Mouse (Mus musculus) intestine, embryonic 15.5 days (tissue): ENCODE measurements around the gene Fndc8. TPM values are rescaled to one million over a fixed set of nuclear protein-coding genes. Genes with fewer than 3 reads are reported as not detected.

ENCODE experiments used
- ATAC-seq: fragments of 200-750 bp; cut with Nextera tagmentation; 2 replicates; pipeline ENCODE4 v1.8.0; 2017; ENCODE audit warnings: moderate TSS enrichment, moderate library complexity
- H3K27ac ChIP-seq: fragments of 300-500 bp; sonication (generic); 2 replicates; pipeline ENCODE4 v1.5.1; 2015; ENCODE audit warnings: mild to moderate bottlenecking, inconsistent platforms
- H3K27me3 ChIP-seq: fragments of 300-500 bp; sonication (generic); replicated peaks from 2 replicates; pipeline ENCODE4 v1.6.1; 2015; ENCODE audit warnings: inconsistent platforms
- H3K36me3 ChIP-seq: fragments of 300-500 bp; sonication (generic); 2 replicates; pipeline ENCODE4 v1.6.1; 2015; ENCODE audit warnings: inconsistent platforms
- H3K4me1 ChIP-seq: fragments of 300-500 bp; sonication (generic); replicated peaks from 2 replicates; pipeline ENCODE4 v1.6.1; 2015; ENCODE audit warnings: inconsistent platforms
- H3K4me2 ChIP-seq: fragments of 300-500 bp; sonication (generic); replicated peaks from 2 replicates; pipeline ENCODE4 v1.6.1; 2015; ENCODE audit warnings: mild to moderate bottlenecking, inconsistent platforms
- H3K4me3 ChIP-seq: fragments of 300-500 bp; sonication (generic); replicated peaks from 2 replicates; pipeline ENCODE4 v1.5.1; 2015; ENCODE audit warnings: inconsistent platforms
- H3K9ac ChIP-seq: fragments of 300-500 bp; sonication (generic); 2 replicates; pipeline ENCODE4 v1.6.1; 2015; ENCODE audit warnings: inconsistent platforms
- H3K9me3 ChIP-seq: fragments of 300-500 bp; sonication (generic); 2 replicates; pipeline ENCODE4 v1.6.1; 2016; ENCODE audit warnings: inconsistent platforms
- WGBS: fragments of 180-500 bp; shearing (Covaris S2); methylation state at CpG from one replicate; pipeline ENCODE4 v1.1.7; 2015; 5-methylcytosine and 5-hydroxymethylcytosine counted together
- polyA plus RNA-seq: library from polyadenylated mRNA; unstranded; fragments of >200 nt; fragmentation: Nextera tagmentation; extraction: Ambion mirVana; gene quantifications from 2 replicates; pipeline ENCODE4 v1.2.1, GENCODE M21; 2015

Fndc8 gene
- polyA plus RNA-seq, 1 experiment from 2014 or later, result 0.23 TPM

DNA sequence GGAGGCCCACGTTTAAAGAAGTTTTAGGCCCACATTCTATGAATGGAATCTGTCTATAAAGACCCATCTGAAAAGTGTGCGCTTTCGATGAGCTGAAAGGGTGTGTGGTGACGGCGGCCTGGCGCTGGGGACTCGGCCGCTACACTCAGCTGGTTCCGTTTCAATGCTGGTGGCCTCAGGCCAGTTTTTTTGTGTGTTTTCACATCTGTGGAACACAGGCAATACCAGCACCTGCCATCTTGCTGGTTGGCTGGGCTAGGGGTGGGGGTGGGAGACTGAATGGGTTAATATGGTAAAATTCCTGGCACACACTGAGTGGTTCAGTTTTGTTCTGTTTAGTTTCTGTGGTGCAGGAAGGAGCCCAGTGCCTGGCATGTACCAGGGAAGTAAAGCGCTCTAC lies 35.9 kb upstream of the Fndc8 start:
- Histone ChIP-seq H3K36me3 (no peaks in the 10 kb centered on the region), H3K4me3 (no peak overlapping the region), H3K4me2 (no peak overlapping the region), H3K9ac (no peak overlapping the region), H3K4me1 (0 out of 2 replicates have a peak, but pooled peaks cover 2% of the 10 kb centered on the region), H3K27ac (no peak overlapping the region), H3K9me3 (no peaks in the 10 kb centered on the region), H3K27me3 (no peaks in the 10 kb centered on the region)
- 78% methylated on average over 10 of the region's 10 CpGs for WGBS
- no peak for ATAC-seq

DNA sequence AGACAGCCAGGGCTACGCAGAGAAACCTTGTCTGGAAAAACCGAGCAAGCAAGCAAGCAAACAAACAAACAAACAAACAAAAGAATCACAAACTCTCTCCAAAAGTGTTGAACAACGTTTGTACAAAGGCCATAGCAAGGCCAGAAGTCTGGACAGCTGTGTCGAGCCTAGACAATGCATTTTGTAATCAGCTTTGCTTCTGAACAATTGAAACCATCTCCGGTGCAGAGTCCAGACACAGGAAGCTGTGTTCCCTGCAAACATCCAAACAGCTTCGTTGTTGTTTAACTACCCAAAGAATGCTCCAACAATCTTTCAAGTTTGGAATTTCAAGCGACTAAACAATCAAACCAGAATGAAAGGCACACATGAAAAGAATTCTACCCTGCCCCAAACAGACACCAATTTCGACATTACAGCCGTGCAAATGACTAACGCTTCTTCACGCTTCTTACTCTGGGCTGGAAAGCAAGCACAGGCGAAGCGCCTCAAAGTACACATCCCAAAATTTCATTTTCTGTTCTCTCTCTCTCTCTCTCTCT lies 34.5 kb upstream of the Fndc8 start:
- Histone ChIP-seq H3K9ac (no peak overlapping the region), H3K4me1 (peaks cover 10% of the 10 kb centered on the region; the same call in 1 of the 2 replicates), H3K4me3 (no peak overlapping the region), H3K36me3 (no peaks in the 10 kb centered on the region), H3K4me2 (no peak overlapping the region), H3K27me3 (no peaks in the 10 kb centered on the region), H3K27ac (no peak overlapping the region), H3K9me3 (no peaks in the 10 kb centered on the region)
- 71% methylated on average over 13 of the region's 13 CpGs for WGBS
- ATAC-seq, result no peak

DNA sequence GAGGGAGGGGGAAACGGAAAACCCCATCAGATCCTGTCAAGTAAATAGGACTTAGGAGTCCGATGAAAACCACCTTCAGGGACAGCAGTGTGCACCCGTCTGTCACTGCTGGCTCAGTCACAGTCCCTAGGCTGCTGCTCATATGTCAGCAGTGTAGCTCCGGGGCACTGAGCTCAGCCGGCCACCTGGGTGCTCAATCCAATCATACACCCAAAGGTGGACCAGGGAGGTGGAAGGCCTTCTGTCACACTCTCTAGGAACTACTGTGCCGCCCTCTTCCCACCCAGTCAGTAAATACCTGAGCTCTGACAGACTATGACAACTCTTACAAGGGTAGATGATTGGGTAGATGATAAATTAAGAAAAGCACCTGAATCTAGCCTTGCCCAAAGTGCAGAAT lies 31.2 kb upstream of the Fndc8 start:
- WGBS, result 90% methylated on average over 6 of the region's 6 CpGs
- Histone ChIP-seq H3K4me1 (peaks cover 11% of the 10 kb centered on the region; the same call in 1 of the 2 replicates), H3K4me2 (no peak overlapping the region), H3K4me3 (no peak overlapping the region), H3K27ac (no peak overlapping the region), H3K36me3 (no peaks in the 10 kb centered on the region), H3K9ac (no peak overlapping the region), H3K9me3 (no peaks in the 10 kb centered on the region), H3K27me3 (no peaks in the 10 kb centered on the region)
- ATAC-seq, result no peak

DNA sequence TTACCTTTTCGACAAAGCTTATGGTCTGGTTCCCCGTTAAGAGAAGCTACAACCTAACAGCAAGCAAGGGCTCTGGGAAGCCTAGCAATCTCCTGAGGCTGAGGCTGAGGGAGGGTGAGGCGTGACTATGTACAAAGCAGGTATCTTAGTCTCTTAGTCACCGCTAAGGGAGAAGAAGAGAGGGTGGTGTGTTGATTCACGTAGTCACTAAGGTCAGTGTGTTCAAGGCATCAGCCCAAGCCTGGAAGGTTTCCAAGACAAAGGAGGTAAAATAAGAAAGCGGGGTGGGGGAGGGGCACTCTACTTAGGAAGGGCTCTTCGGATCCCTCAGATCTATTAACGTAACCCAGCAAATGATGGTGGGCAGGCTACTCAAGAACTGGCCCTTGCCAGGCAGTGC lies 30.4 kb upstream of the Fndc8 start:
- H3K4me2 ChIP-seq, result no peak overlapping the region
- H3K4me3 ChIP-seq, result no peak overlapping the region
- no peaks in the 10 kb centered on the region for H3K36me3 ChIP-seq
- 69% methylated on average over 8 of the region's 8 CpGs for WGBS
- H3K27me3 ChIP-seq, result no peaks in the 10 kb centered on the region
- H3K9ac ChIP-seq, result no peak overlapping the region
- H3K9me3 ChIP-seq, result no peaks in the 10 kb centered on the region
- H3K27ac ChIP-seq, result no peak overlapping the region
- ATAC-seq, result peak; percentile 56
- peaks cover 11% of the 10 kb centered on the region; the same call in 1 of the 2 replicates for H3K4me1 ChIP-seq

DNA sequence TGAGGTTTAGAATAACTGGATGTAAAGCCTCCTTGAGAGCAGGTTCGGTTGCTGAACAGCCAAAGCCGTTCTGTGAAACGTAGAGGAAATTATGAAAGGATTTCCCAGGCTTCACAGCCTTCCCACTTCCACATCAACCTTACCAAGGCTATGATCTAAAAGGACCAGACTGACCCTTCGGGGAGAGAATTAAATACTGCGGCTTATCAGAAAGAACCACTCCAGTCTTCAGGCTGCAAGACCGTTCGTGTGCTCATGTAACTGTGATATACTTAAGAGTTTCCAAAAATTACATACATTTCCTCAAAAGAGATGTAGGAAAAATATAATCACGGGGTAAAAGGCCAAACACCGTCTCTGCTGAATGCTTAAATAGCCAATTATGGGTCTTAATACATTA lies 29.3 kb upstream of the Fndc8 start:
- no peaks in the 10 kb centered on the region for H3K27me3 ChIP-seq
- no peak for ATAC-seq
- no peak overlapping the region for H3K27ac ChIP-seq
- no peaks in the 10 kb centered on the region for H3K9me3 ChIP-seq
- no peak overlapping the region for H3K9ac ChIP-seq
- WGBS, result 87% methylated on average over 9 of the region's 9 CpGs
- peaks cover 11% of the 10 kb centered on the region; the same call in 1 of the 2 replicates for H3K4me1 ChIP-seq
- no peak overlapping the region for H3K4me2 ChIP-seq
- H3K4me3 ChIP-seq, result no peak overlapping the region
- no peaks in the 10 kb centered on the region for H3K36me3 ChIP-seq

DNA sequence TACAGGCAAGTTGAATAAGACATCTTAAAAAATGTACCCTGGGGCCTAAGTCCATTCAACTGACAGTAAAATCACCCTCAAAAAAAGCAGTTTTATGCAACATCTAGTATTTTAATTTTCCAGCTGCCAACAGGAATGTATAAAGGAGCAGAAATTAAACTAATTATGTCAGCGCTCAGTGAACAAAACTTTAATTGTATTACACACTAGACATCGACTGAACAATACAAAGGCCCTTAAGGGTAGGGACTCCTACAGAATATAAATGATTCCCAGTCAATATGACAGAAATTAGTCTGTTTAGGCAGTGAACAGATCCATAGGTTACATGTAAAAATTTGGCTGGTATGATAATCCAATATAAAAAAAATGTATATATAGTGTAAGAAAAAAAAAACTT lies 28.9 kb upstream of the Fndc8 start:
- WGBS, result 80% methylated on average over 2 of the region's 2 CpGs
- Histone ChIP-seq H3K9ac (no peak overlapping the region), H3K4me3 (no peak overlapping the region), H3K27me3 (no peaks in the 10 kb centered on the region), H3K4me1 (peaks cover 11% of the 10 kb centered on the region; the same call in 1 of the 2 replicates), H3K9me3 (no peaks in the 10 kb centered on the region), H3K36me3 (no peaks in the 10 kb centered on the region), H3K27ac (no peak overlapping the region), H3K4me2 (no peak overlapping the region)
- ATAC-seq, result no peak

DNA sequence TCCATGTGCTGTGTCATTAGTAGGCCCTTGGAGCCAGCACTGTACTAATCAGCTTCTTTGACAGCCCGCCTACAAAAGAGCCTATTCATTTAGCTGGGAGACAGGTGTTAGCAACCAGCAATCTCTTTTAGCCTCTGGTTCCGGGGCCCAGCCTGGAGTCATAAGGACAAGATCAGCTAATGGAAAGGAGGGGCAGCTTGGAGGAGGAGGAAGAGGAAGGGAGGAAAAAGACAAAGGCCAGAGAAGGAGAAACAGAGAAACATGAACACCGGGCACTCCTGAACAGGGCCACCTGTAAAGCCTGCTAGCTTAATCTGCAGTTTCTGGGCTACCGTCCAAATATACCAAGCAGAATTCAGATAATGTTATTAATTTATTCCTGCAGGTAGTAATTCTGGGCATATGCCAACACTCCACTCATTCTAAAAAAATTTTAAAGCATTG lies 28.4 kb upstream of the Fndc8 start:
- 58% methylated on average over 4 of the region's 4 CpGs for WGBS
- Histone ChIP-seq H3K27ac (no peak overlapping the region), H3K27me3 (no peaks in the 10 kb centered on the region), H3K4me2 (no peak overlapping the region), H3K36me3 (no peaks in the 10 kb centered on the region), H3K4me3 (no peak overlapping the region), H3K9ac (no peak overlapping the region), H3K4me1 (peaks cover 11% of the 10 kb centered on the region; the same call in 1 of the 2 replicates), H3K9me3 (no peaks in the 10 kb centered on the region)
- peak; percentile 83 for ATAC-seq

DNA sequence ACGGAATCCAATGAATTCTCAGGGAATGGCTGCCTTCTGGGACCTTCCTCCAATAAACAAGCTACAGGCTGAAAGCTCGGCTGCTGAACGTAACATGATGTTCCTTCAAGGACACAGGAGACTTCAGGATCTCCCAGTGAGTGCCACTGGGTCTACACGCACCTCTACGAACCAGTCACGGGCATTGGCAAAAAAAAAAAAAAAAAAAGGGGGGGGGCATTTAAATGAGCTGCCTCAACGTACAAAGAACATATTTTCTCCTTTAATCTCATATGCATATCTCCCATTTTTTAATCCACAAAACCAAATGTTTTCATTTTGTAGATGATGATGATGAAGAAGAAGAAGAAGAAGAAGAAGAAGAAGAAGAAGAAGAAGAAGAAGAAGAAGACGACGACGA lies 26.0 kb upstream of the Fndc8 start:
- Histone ChIP-seq H3K4me3 (no peak overlapping the region), H3K36me3 (no peaks in the 10 kb centered on the region), H3K27me3 (no peaks in the 10 kb centered on the region), H3K27ac (no peak overlapping the region), H3K9me3 (no peaks in the 10 kb centered on the region), H3K4me2 (no peak overlapping the region), H3K4me1 (peaks cover 11% of the 10 kb centered on the region; the same call in 1 of the 2 replicates), H3K9ac (no peak overlapping the region)
- 82% methylated on average over 10 of the region's 10 CpGs for WGBS
- no peak for ATAC-seq

DNA sequence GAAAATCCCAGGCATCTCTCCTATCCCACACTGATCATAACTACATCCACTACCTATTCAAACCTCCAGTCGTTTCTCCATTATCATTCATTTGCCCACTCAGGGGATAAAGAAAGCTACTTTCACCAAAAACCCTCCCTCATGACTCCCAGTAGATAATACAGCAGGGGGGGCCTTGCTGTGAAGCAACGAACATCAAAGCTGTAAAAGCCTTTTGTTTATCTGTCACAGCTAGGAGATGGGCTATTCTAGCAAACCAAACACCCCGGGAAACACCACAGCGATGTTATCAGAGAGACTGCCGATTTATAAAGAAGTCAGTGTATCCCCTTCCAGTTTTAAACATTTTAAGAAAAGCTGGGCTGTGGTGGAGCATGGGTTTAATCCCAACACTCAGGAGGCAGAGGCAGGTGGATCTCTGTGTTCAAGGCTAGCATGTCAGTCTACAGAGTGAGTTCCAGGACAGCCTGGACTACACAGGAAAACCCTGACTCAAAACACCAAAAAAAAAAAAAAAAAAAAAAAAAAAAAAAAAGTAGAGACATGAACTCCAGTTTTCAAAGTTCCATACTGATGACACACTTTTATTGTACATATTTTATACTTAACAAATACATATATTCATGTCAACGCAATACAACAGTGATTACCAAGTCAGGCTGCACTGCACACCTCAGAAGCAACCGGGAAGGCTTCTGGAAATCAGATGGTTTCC lies 24.9 kb upstream of the Fndc8 start:
- no peak overlapping the region for H3K9ac ChIP-seq
- H3K4me2 ChIP-seq, result no peak overlapping the region
- H3K4me1 ChIP-seq, result peaks cover 3% of the 10 kb centered on the region; the same call in 1 of the 2 replicates
- no peak for ATAC-seq
- H3K36me3 ChIP-seq, result no peaks in the 10 kb centered on the region
- H3K27ac ChIP-seq, result no peak overlapping the region
- WGBS, result 37% methylated on average over 7 of the region's 7 CpGs
- H3K9me3 ChIP-seq, result no peaks in the 10 kb centered on the region
- no peaks in the 10 kb centered on the region for H3K27me3 ChIP-seq
- no peak overlapping the region for H3K4me3 ChIP-seq

DNA sequence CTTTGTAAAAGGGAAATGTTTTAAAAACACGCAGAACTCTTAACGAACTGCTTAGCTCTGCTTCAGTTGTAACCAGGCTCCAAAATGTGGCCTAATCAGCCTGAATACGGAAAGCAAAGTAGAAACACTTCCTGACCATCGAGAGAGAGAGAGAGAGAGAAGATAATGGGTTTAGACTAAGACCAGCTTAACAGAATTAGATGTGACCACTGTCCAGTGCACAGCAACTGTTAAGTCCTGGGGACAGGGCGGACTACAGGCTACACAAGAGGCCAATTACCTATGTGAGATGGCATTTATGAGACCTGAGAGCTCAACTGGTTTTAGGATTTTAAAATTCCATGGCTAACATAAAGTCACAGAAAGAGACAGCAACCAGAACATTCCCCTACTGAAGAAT lies 24.0 kb upstream of the Fndc8 start:
- Histone ChIP-seq H3K4me1 (0 out of 2 replicates have a peak, but pooled peaks cover 3% of the 10 kb centered on the region), H3K36me3 (no peaks in the 10 kb centered on the region), H3K4me3 (no peak overlapping the region), H3K9me3 (no peaks in the 10 kb centered on the region), H3K4me2 (no peak overlapping the region), H3K27me3 (no peaks in the 10 kb centered on the region), H3K9ac (no peak overlapping the region), H3K27ac (no peak overlapping the region)
- no peak for ATAC-seq
- 80% methylated on average over 5 of the region's 5 CpGs for WGBS

DNA sequence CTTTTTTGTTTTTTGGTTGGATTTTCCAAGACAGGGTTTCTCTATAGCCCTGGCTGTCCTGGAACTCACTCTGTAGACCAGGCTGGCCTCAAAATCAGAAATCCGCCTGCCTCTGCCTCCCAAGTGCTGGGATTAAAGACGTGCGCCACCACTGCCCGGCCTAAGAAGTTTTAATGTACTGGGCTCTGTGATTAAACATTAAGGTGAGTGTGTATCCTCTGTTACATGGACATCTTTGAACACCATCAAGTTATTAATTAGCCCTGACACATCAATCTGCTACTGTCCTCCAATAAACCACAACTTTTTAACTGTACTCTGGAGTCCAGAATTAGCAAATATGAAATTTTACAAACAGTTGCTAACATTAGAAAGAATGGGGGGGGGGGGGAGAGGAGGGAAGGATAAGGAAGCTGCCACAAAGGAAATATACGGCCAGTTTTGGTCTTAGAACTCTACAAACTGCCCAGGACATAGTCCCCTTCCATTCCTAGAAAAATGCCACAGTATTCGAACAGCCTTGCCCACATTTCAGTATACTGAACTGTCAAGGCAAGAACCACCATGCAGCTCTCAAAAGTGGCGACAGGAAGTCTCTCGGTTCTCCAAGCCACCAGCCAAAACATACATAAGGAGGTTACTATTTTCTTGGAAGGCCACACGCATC lies 22.3 kb upstream of the Fndc8 start:
- Histone ChIP-seq H3K27me3 (no peaks in the 10 kb centered on the region), H3K4me1 (no peaks in the 10 kb centered on the region), H3K9me3 (no peaks in the 10 kb centered on the region), H3K36me3 (no peaks in the 10 kb centered on the region), H3K4me3 (peak overlapping the region; percentile 93), H3K9ac (peak overlapping the region; percentile 88; the same call in 1 of the 2 replicates), H3K27ac (no peak overlapping the region), H3K4me2 (peak overlapping the region; percentile 85)
- ATAC-seq, result no peak
- WGBS, result 59% methylated on average over 9 of the region's 9 CpGs

DNA sequence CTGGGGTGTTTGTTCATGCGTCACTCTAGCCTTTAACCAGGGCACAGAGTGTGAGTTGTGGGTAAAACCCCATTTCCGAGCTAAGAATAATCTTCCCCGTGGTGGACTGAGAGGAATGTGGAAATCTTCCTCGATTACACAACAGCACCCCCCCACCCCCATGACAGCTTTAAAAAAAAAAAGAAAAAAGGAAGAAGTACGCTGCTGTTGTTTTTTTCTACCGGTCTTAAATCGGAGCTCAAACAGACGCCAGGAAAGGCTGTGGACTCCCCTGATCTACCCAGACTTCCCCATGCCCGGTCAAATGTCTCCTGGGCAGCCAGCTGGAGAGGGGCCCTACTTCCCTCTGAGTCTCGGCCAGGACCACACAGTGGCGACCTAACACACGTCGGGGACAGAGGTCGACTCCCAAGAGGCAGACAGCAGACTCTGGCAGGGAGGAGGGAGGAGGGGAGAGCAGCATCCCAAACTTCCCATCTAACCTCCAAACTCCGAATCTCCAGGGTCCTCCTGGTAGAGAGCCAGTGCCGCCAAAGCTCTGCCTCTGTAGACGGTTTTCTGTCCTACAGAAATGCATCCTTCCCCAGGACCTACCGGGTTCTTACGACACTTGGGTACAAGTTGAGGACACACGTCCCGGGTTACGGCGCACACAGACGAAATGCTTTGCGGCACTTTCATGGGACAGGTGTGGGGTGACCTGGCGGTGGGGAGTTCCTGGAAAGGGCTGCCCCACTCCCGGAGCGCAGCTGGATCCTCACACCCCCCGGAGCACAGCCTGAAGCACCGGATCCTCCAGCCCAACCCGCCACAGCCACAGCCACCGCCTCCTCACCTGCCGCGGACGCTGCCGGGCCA lies 21.5 kb upstream of the Fndc8 start:
- peak overlapping the region; percentile 63 for H3K27ac ChIP-seq
- peak overlapping the region; percentile 85 for H3K4me2 ChIP-seq
- no peaks in the 10 kb centered on the region for H3K36me3 ChIP-seq
- H3K4me3 ChIP-seq, result peak overlapping the region; percentile 93
- H3K9ac ChIP-seq, result peak overlapping the region; percentile 88
- no peaks in the 10 kb centered on the region for H3K27me3 ChIP-seq
- no peaks in the 10 kb centered on the region for H3K9me3 ChIP-seq
- no peaks in the 10 kb centered on the region for H3K4me1 ChIP-seq
- 2% methylated on average over 36 of the region's 36 CpGs for WGBS
- peak; percentile 75 for ATAC-seq
